Mouse (Mus musculus) cortical plate, adult 2 months (tissue): Measurements from ENCODE around the gene Adcy5.

Experiments
- CTCF ChIP-seq: fragments of 200-500 bp; IDR thresholded peaks from 2 replicates; pipeline ENCODE4 v1.5.1; 2011; ENCODE audit warnings: mild to moderate bottlenecking, control low read depth, low read length; ENCODE audit not compliant: insufficient read depth; ENCODE audit errors: extremely low read depth
- POLR2A ChIP-seq: fragments of 200-500 bp; IDR thresholded peaks from 2 replicates; pipeline ENCODE4 v1.6.1; 2011; ENCODE audit warnings: mild to moderate bottlenecking, low read length, control low read depth; ENCODE audit not compliant: insufficient read depth; ENCODE audit errors: extremely low read depth

DNA sequence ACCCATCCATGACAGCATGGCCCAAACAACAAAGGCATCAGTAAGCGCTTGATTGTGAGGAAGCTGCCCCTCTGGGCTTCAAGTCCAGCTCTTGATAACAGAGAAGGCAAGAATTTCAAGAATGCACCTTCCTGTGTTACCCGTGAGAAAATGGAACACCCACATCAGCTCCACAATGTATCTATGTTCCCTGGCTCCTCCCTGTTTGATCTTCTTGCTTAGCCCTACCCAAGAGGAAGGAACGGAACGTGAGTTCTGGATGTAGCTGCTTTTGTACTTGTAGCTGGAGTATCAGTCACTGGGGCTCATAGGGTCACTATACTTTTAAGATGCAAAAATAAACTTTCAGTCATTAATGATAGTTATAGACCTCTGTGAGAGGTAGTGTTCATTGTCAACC is 34.1 kb upstream of the Adcy5 start:
- no peak for TF ChIP-seq CTCF
- no peak for TF ChIP-seq POLR2A
